Mouse (Mus musculus) cerebellum, adult 2 months (tissue): ENCODE results near the gene Hip1r. TPM values are rescaled to one million over a fixed set of nuclear protein-coding genes. Genes with fewer than 3 reads are reported as not detected.

Experiments used
- DNase-seq, 2 experiments: peaks; one replicate each; pipeline ENCODE4 v3.0.0; 2021
- H3K27ac ChIP-seq: fragments of 200-500 bp; 2 replicates; pipeline ENCODE4 v1.5.1; 2012; ENCODE audit warnings: low read length, control low read depth, inconsistent platforms; ENCODE audit not compliant: insufficient read depth
- H3K27me3 ChIP-seq: fragments of 200-500 bp; 2 replicates; pipeline ENCODE4 v1.6.1; 2012; ENCODE audit warnings: inconsistent platforms, mild to moderate bottlenecking, low read length, moderate library complexity; ENCODE audit not compliant: control insufficient read depth, insufficient read depth
- H3K4me1 ChIP-seq: fragments of 200-500 bp; 2 replicates; pipeline ENCODE4 v1.6.1; 2011; ENCODE audit warnings: low read length; ENCODE audit not compliant: control insufficient read depth, insufficient read depth
- H3K4me3 ChIP-seq: fragments of 200-500 bp; replicated peaks from 2 replicates; pipeline ENCODE3; 2011; ENCODE audit warnings: mild to moderate bottlenecking, low read depth, low read length, control low read depth; ENCODE audit not compliant: insufficient read depth
- CTCF ChIP-seq: fragments of 200-500 bp; IDR thresholded peaks from 2 replicates; pipeline ENCODE4 v1.5.1; 2011; ENCODE audit warnings: low read depth, mild to moderate bottlenecking, control low read depth, low read length, moderate library complexity, borderline replicate concordance; ENCODE audit not compliant: insufficient read depth
- POLR2A ChIP-seq: fragments of 200-500 bp; IDR thresholded peaks from 2 replicates; pipeline ENCODE4 v1.6.1; 2011; ENCODE audit warnings: low read length, control low read depth, borderline replicate concordance; ENCODE audit not compliant: insufficient read depth
- WGBS: fragments of 180-500 bp; shearing (Covaris S2); methylation state at CpG from one replicate; pipeline ENCODE4 v1.1.7; 2018; 5-methylcytosine and 5-hydroxymethylcytosine counted together
- polyA plus RNA-seq: library from polyadenylated mRNA; depleted of rRNA; stranded (reverse); fragments of >200 nt; gene quantifications from 2 replicates; pipeline ENCODE4 v1.2.3, GENCODE M21; 2012; rRNA removed

The Hip1r gene
- 41.8 and 42.4 TPM in 2 replicates for polyA plus RNA-seq

DNA sequence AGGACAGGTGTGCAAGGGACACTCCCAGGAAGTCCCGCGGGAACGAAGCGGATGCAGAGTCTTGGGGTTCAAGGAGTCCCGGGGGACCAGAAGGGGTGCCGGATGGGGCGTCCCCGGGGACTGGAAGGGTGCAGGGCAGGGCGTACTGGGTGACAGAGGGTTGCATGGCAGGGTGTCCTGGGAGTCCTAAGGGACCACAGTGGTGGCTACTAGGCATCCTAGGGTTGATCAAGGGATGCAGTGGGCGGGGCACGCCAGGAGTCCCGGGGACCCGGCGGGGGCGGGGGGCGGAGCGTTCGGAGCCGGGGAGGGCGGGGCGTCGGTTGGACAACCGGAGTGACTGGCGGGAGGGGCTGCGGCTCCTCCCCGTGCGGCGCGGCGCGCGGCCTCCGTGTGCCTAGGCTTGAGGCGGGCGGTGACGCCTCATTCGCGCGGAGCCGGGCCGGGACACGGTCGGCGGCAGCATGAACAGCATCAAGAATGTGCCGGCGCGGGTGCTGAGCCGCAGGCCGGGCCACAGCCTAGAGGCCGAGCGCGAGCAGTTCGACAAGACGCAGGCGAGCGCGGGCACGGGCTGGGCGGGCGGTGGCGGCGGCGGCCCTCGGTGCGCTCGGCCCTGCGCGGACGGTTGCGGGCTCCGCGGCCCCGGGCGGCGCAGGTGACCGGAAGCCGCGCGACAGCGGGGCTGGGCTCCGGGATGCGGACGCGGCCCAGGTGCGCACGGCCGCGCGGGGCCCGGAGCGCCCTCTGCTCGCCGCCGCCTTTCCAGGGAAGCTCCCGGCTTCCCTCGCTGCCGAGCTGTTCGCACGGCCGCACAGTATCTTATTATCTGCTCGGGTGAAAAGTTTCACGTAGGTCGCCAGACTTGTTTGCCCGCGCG lies at the start of gene Hip1r:
TSS of gene Hip1r (plus strand) at position 330 of the 880 bp plus-strand sequence.
- peak within 1 kb of the TSS; percentile 56 for H3K27ac ChIP-seq
- under 1% methylated on average over 93 of the region's 106 CpGs for WGBS
- DNase-seq, result peak; percentile 82 to 83
- TF ChIP-seq CTCF, result no peak
- TF ChIP-seq POLR2A, result peak; percentile 67
- no peaks in the 10 kb centered on the region for H3K27me3 ChIP-seq
- H3K4me1 ChIP-seq, result peaks cover 3% of the 10 kb centered on the region
- peak within 1 kb of the TSS; percentile 70 for H3K4me3 ChIP-seq

DNA sequence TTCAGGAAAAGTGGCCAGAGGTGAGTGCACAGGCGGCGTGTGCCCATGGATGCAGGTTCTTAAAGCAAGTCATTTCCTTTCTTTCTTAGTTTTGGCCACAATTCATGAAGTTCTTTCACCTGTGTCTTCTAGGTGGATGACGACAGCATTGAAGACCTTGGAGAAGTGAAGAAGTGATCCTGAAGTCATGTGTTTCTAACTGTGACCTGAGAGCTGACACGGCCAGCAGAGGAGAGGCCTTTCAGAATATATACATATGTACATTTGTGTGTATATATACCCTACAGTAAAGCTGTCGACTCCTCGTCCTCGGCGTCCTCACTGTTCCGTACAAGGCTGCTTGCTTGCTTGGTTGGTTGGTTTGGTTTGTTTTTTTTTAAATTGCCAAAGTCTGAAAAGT lies 46.3 kb upstream of the Hip1r start, which contains the start of gene Gm43518:
TSS of gene Gm43518 (plus strand) at position 301 of the 400 bp plus-strand sequence.
- DNase-seq, result no peak
- WGBS, result 93% methylated on average over 9 of the region's 9 CpGs
- no peaks in the 10 kb centered on the region for H3K27me3 ChIP-seq
- no peaks in the 10 kb centered on the region for H3K4me1 ChIP-seq
- TF ChIP-seq CTCF, result no peak
- TF ChIP-seq POLR2A, result no peak
- no peak within 1 kb of the TSS for H3K4me3 ChIP-seq
- H3K27ac ChIP-seq, result no peak within 1 kb of the TSS

DNA sequence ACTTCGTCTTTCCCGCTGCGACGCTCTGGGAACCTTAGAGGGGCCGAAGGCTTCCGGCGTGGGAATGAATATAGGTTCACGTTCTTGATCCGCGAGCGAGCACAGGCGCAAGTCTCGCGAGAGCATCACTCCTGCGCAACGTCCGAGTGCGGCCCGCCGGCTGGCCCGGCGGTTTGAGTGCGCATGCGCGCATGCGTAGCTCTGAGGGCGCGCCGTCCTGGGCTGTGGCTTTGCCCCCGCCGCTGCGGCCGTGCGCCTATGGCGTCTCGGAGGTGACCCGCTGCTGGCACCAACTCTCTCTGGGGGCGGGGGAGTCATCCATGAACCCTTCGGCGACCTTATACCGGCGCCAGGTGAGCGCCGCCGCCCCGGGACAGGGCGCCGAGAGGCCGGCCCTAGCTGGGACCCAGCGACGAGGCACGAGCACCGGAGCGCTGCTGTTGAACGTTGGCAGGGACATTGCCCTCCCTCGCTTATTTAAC lies 42.9 kb upstream of the Hip1r start, which contains the start of gene Ccdc62:
TSS of gene Ccdc62 (plus strand) at position 172 of the 482 bp plus-strand sequence.
- DNase-seq, result peak; percentile 91 to 96
- Histone ChIP-seq H3K27ac (peak within 1 kb of the TSS; percentile 84), H3K4me3 (peak within 1 kb of the TSS; percentile 71), H3K4me1 (no peaks in the 10 kb centered on the region), H3K27me3 (no peaks in the 10 kb centered on the region)
- WGBS, result under 1% methylated on average over 56 of the region's 56 CpGs
- TF ChIP-seq POLR2A (peak; percentile 98), CTCF (no peak)

DNA sequence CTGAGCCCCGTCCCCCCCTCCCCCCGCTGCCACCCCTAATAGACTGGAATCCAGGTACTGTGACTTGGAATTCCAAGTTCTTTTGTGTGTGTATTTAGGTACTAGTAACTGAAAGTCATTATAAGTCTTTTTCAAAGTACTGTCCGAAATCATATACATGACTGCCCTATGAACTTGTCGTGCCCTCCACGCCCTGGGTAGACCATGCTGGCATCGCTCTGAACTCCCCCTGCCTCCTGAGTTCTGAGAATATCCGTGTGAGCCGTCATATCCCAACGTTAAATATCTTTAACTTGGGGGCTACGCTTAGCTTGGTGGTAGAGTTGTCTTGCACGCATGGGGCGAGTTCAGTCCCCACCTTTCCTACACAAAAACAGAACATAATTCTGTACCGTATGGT lies 42.3 kb upstream of the Hip1r start:
- no peaks in the 10 kb centered on the region for H3K27me3 ChIP-seq
- H3K4me3 ChIP-seq, result peak overlapping the region; percentile 71
- H3K4me1 ChIP-seq, result no peaks in the 10 kb centered on the region
- peak overlapping the region; percentile 71; the same call in 1 of the 2 replicates for H3K27ac ChIP-seq
- no peak for TF ChIP-seq CTCF
- no peak for DNase-seq
- 43% methylated on average over 13 of the region's 13 CpGs for WGBS

DNA sequence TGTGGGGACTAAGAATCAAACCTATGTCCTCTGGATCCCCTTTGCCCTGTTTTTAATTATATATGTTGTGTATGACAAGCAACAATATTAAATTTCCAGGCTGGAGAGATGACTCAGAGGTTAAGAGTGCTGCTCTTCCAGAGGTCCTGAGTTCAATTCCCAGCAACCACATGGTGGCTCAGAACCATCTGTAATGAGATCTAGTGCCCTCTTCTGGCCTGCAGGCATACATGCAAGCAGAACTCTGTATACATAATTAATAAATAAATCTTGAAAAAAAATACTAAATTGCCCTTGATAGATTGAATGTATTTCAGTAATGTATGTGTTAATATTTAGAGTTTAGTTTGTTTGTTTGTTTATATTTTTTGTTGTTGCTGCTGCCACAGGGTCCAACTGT lies 40.5 kb upstream of the Hip1r start:
- TF ChIP-seq POLR2A, result no peak
- no peak for TF ChIP-seq CTCF
- Histone ChIP-seq H3K27ac (no peak overlapping the region), H3K4me3 (no peak overlapping the region), H3K4me1 (no peaks in the 10 kb centered on the region), H3K27me3 (no peaks in the 10 kb centered on the region)
- DNase-seq, result no peak

DNA sequence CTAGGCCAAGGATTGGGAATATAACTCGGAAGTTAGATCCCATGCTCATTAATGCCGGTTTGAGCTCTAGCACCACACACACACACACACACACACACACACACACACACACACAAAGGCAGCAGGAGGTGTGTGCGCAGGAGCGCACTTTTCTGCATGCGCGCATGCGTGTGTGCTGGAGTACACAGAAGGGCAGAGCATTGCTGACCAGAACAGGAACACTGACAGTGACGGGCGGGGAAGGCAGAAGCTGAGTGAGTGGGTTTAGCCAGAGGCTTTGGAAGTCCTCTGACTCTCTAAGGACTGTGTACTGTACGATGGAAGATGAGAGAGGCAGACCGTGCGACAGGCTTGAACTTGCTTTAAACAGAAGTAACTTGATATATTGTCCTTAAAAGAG lies 39.9 kb upstream of the Hip1r start:
- Histone ChIP-seq H3K27ac (no peak overlapping the region), H3K27me3 (no peaks in the 10 kb centered on the region), H3K4me1 (no peaks in the 10 kb centered on the region), H3K4me3 (no peak overlapping the region)
- no peak for DNase-seq
- 89% methylated on average over 12 of the region's 12 CpGs for WGBS
- TF ChIP-seq POLR2A (no peak), CTCF (no peak)

DNA sequence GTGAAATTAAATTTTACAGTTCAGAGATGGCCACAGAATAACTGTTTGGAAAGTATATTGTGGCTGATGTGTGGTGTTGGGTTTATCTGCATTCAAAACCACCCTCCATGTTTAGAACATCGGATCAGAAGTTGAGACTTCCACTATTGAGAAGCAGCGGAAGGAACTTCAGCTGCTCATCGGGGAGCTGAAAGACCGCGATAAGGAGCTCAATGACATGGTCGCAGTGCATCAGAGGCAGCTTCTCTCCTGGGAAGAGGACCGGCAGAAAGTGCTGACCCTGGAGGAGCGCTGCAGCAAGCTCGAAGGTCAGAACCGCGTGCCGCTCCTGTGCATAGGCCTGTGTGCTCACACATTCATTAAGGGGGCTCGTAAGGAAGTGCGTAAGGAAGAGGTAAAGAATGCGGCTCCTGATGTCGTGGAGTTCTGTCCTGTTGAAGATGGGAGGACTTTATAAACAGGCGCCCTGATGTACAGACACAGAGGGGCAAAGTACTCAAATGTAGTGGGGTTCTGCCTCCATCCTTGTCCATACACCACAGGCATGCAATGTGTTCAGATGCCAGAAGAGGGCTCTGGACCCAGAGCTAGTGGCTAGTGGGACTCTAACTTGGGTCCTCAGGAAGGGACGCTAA lies 39.4 kb upstream of the Hip1r start:
- H3K27me3 ChIP-seq, result no peaks in the 10 kb centered on the region
- H3K4me3 ChIP-seq, result no peak overlapping the region
- WGBS, result 46% methylated on average over 18 of the region's 18 CpGs
- H3K27ac ChIP-seq, result no peak overlapping the region
- TF ChIP-seq POLR2A (no peak), CTCF (peak; percentile 38; the same call in 1 of the 2 replicates)
- no peak for DNase-seq
- no peaks in the 10 kb centered on the region for H3K4me1 ChIP-seq
